Mouse (Mus musculus) heart, embryonic 13.5 days (tissue): ENCODE results near the gene Tas2r125. TPM values are rescaled to one million over a fixed set of nuclear protein-coding genes. Genes with fewer than 3 reads are reported as not detected.
"Not testable (repeated sequence)": the region's sequence is repeated elsewhere in the genome, so short reads cannot be mapped to it uniquely, and the experiment has no call there.

Source experiments
- ATAC-seq: fragments of 200-750 bp; cut with Nextera tagmentation; 2 replicates; pipeline ENCODE4 v1.8.0; 2017; ENCODE audit warnings: moderate TSS enrichment; ENCODE audit not compliant: insufficient number of reproducible peaks, low FRiP score, low TSS enrichment; ENCODE audit errors: extremely low read depth
- H3K27ac ChIP-seq: fragments of 300-500 bp; sonication (generic); replicated peaks from 2 replicates; pipeline ENCODE4 v1.5.1; 2015; ENCODE audit warnings: moderate library complexity, mild to moderate bottlenecking, inconsistent platforms
- H3K27me3 ChIP-seq: fragments of 300-500 bp; sonication (generic); replicated peaks from 2 replicates; pipeline ENCODE4 v1.6.1; 2015; ENCODE audit warnings: mild to moderate bottlenecking, inconsistent platforms
- H3K36me3 ChIP-seq: fragments of 300-500 bp; sonication (generic); 2 replicates; pipeline ENCODE4 v1.6.1; 2015; ENCODE audit warnings: mild to moderate bottlenecking, inconsistent platforms
- H3K4me1 ChIP-seq: fragments of 300-500 bp; sonication (generic); 2 replicates; pipeline ENCODE4 v1.6.1; 2015; ENCODE audit warnings: inconsistent platforms
- H3K4me2 ChIP-seq: fragments of 300-500 bp; sonication (generic); 2 replicates; pipeline ENCODE4 v1.6.1; 2015; ENCODE audit warnings: inconsistent platforms, mild to moderate bottlenecking, moderate library complexity
- H3K4me3 ChIP-seq: fragments of 300-500 bp; sonication (generic); 2 replicates; pipeline ENCODE4 v1.5.1; 2015; ENCODE audit warnings: moderate library complexity, mild to moderate bottlenecking, inconsistent platforms
- H3K9ac ChIP-seq: fragments of 300-500 bp; sonication (generic); 2 replicates; pipeline ENCODE4 v1.6.1; 2015; ENCODE audit warnings: inconsistent platforms, mild to moderate bottlenecking, moderate library complexity
- H3K9me3 ChIP-seq: fragments of 300-500 bp; sonication (generic); 2 replicates; pipeline ENCODE4 v1.6.1; 2016; ENCODE audit warnings: inconsistent platforms
- WGBS: fragments of 180-500 bp; shearing (Covaris S2); methylation state at CpG from one replicate; pipeline ENCODE4 v1.1.7; 2015; ENCODE audit warnings: mixed read lengths; 5-methylcytosine and 5-hydroxymethylcytosine counted together
- polyA plus RNA-seq: library from polyadenylated mRNA; unstranded; fragments of >200 nt; fragmentation: Nextera tagmentation; extraction: Ambion mirVana; gene quantifications from 2 replicates; pipeline ENCODE4 v1.2.1, GENCODE M21; 2015

Gene Tas2r125
- not detected in 2 replicates for polyA plus RNA-seq

GRCm38 (mm10) chr6:132909351-132909750 is at the start of gene Tas2r125:
Gene Tas2r125, plus strand, starts transcription at chr6:132909651.
- no peaks in the 10 kb centered on the region for H3K27me3 ChIP-seq
- H3K4me3 ChIP-seq, result no peak within 1 kb of the TSS
- no peak within 1 kb of the TSS for H3K9ac ChIP-seq
- H3K36me3 ChIP-seq, result no peaks in the 10 kb centered on the region
- no peak within 1 kb of the TSS for H3K4me2 ChIP-seq
- no peak for ATAC-seq
- WGBS, result 75% methylated on average over 3 of the region's 3 CpGs
- H3K27ac ChIP-seq, result no peak within 1 kb of the TSS
- H3K4me1 ChIP-seq, result no peaks in the 10 kb centered on the region
- H3K9me3 ChIP-seq, result no peaks in the 10 kb centered on the region

- Histone ChIP-seq H3K36me3 (no peaks in the 10 kb centered on the region), H3K9ac (no peak within 1 kb of the TSS), H3K27ac (no peak within 1 kb of the TSS), H3K27me3 (no peaks in the 10 kb centered on the region), H3K4me1 (no peaks in the 10 kb centered on the region), H3K4me2 (no peak within 1 kb of the TSS), H3K9me3 (no peaks in the 10 kb centered on the region), H3K4me3 (no peak within 1 kb of the TSS)
- no peak for ATAC-seq
Measured at GRCm38 (mm10) chr6:132867708-132868107, 41.7 kb upstream of the Tas2r125 start, which contains the start of gene Tas2r110. Gene Tas2r110, plus strand, starts transcription at chr6:132868008.

GRCm38 (mm10) chr6:132892711-132893110 is 16.7 kb upstream of the Tas2r125 start, which contains the start of gene Tas2r113:
Gene Tas2r113, plus strand, starts transcription at chr6:132893011.
- Histone ChIP-seq H3K27me3 (no peaks in the 10 kb centered on the region), H3K4me3 (no peak within 1 kb of the TSS), H3K9me3 (no peaks in the 10 kb centered on the region), H3K27ac (no peak within 1 kb of the TSS), H3K4me2 (no peak within 1 kb of the TSS), H3K9ac (no peak within 1 kb of the TSS), H3K36me3 (no peaks in the 10 kb centered on the region), H3K4me1 (no peaks in the 10 kb centered on the region)
- no peak for ATAC-seq
- WGBS, result 65% methylated on average over 1 of the region's 1 CpGs

GRCm38 (mm10) chr6:132941376-132941775 is 31.9 kb downstream of the Tas2r125 start:
- not testable (repeated sequence) for ATAC-seq

GRCm38 (mm10) chr6:132950802-132951201 is 41.4 kb downstream of the Tas2r125 start, which contains the start of gene Tas2r129:
Gene Tas2r129, plus strand, starts transcription at chr6:132951102.
- Histone ChIP-seq H3K4me1 (no peaks in the 10 kb centered on the region), H3K9me3 (no peaks in the 10 kb centered on the region), H3K4me2 (no peak within 1 kb of the TSS), H3K27me3 (no peaks in the 10 kb centered on the region), H3K9ac (no peak within 1 kb of the TSS), H3K36me3 (no peaks in the 10 kb centered on the region), H3K4me3 (no peak within 1 kb of the TSS), H3K27ac (no peak within 1 kb of the TSS)
- ATAC-seq, result no peak
- 66% methylated on average over 2 of the region's 2 CpGs for WGBS

More at GRCm38 (mm10) chr6:132941376-132941775, 31.9 kb downstream of the Tas2r125 start:
- H3K9ac ChIP-seq, H3K4me3 ChIP-seq, H3K27me3 ChIP-seq, H3K4me1 ChIP-seq, H3K4me2 ChIP-seq, H3K27ac ChIP-seq, H3K9me3 ChIP-seq, H3K36me3 ChIP-seq: not testable (repeated sequence)

GRCm38 (mm10) chr6:132957819-132958218 is 48.4 kb downstream of the Tas2r125 start, which contains the start of gene Tas2r131:
Gene Tas2r131, minus strand, starts transcription at chr6:132957919.
- H3K9ac ChIP-seq, result no peak within 1 kb of the TSS
- ATAC-seq, result no peak
- H3K27me3 ChIP-seq, result no peaks in the 10 kb centered on the region
- no peaks in the 10 kb centered on the region for H3K9me3 ChIP-seq
- H3K4me3 ChIP-seq, result no peak within 1 kb of the TSS
- H3K4me2 ChIP-seq, result no peak within 1 kb of the TSS
- no peaks in the 10 kb centered on the region for H3K4me1 ChIP-seq
- H3K27ac ChIP-seq, result no peak within 1 kb of the TSS
- H3K36me3 ChIP-seq, result no peaks in the 10 kb centered on the region
- 41% methylated on average over 1 of the region's 1 CpGs for WGBS

Other genes starting within 250 kb of the Tas2r125 start
- gene Tas2r121, start 208.6 kb upstream of the Tas2r125 start, polyA plus RNA-seq, result not detected in 2 replicates
- not detected in 2 replicates for gene Tas2r122, start 197.7 kb upstream of the Tas2r125 start, polyA plus RNA-seq
- gene Tas2r115, start 171.6 kb upstream of the Tas2r125 start, polyA plus RNA-seq, result not detected in 2 replicates
- not detected in 2 replicates for gene Tas2r124, start 154.9 kb upstream of the Tas2r125 start, polyA plus RNA-seq
- gene Tas2r102, start 147.5 kb upstream of the Tas2r125 start, polyA plus RNA-seq, result not detected in 2 replicates
- gene Tas2r136, start 131.5 kb upstream of the Tas2r125 start, polyA plus RNA-seq, result not detected in 2 replicates
- gene Tas2r117, start 106.8 kb upstream of the Tas2r125 start, polyA plus RNA-seq, result not detected in 2 replicates
- gene Tas2r123, start 62.5 kb upstream of the Tas2r125 start, polyA plus RNA-seq, result not detected in 2 replicates
- gene Tas2r116, start 54.2 kb upstream of the Tas2r125 start, polyA plus RNA-seq, result not detected in 2 replicates
- not detected in 2 replicates for gene Tas2r110, start 41.6 kb upstream of the Tas2r125 start, polyA plus RNA-seq
- gene Tas2r113, start 16.6 kb upstream of the Tas2r125 start, polyA plus RNA-seq, result not detected in 2 replicates
- not detected in 2 replicates for gene Tas2r129, start 41.5 kb downstream of the Tas2r125 start, polyA plus RNA-seq
- gene Tas2r131, start 48.3 kb downstream of the Tas2r125 start, polyA plus RNA-seq, result not detected in 2 replicates
- gene Tas2r109, start 71.3 kb downstream of the Tas2r125 start, polyA plus RNA-seq, result not detected in 2 replicates
- not detected in 2 replicates for gene Tas2r103, start 127.5 kb downstream of the Tas2r125 start, polyA plus RNA-seq
- not detected in 2 replicates for gene Tas2r140, start 146.2 kb downstream of the Tas2r125 start, polyA plus RNA-seq
- gene Smim10l1, start 195.3 kb downstream of the Tas2r125 start, polyA plus RNA-seq, result 63.7 and 69.6 TPM in 2 replicates